Mouse (Mus musculus) fat pad, adult 2 months (tissue): ENCODE results near the gene Klhdc8b.
A peak's percentile ranks its signal among the peaks of the same experiment; 100 is the strongest.

Experiments
- DNase-seq: peaks from one replicate; pipeline ENCODE4 v3.0.0-alpha.2; 2011; ENCODE audit warnings: low read depth, low spot score; ENCODE audit errors: extremely low read depth

Klhdc8b gene

GRCm38 (mm10) chr9:108461181-108461631 lies at the start of gene Klhdc8b:
TSS of gene Klhdc8b (minus strand) at chr9:108461581.
- no peak for DNase-seq

- DNase-seq: no peak
These were observed 47.4 kb upstream of the Klhdc8b start for GRCm38 (mm10) chr9:108508776-108509175.

- peak; percentile 84 for DNase-seq
These were observed 46.4 kb upstream of the Klhdc8b start, which contains the start of gene Qars for GRCm38 (mm10) chr9:108507619-108508434. TSS of gene Qars (plus strand) at chr9:108507706.

DNA sequence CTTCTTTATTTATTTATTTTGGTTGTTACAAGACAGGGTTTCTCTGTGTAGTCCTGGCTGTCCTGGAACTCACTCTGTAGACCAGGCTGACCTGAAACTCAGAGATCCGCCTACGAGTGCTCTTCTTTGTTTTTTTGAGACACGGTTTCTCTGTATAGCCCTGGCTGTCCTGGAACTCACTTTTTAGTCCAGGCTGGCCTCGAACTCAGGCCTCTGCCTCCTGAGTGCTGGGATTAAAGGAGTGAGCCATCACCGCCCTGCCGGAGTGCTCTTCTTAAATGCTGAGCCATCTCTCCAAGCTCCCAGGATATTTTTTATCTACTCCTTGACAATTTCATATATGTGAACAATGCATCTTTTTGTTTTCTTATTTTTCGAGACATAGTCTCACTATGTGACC lies 45.5 kb upstream of the Klhdc8b start:
- no peak for DNase-seq

GRCm38 (mm10) chr9:108499943-108500342 lies 38.6 kb upstream of the Klhdc8b start:
- no peak for DNase-seq

- no peak for DNase-seq
These were observed 37.9 kb upstream of the Klhdc8b start for GRCm38 (mm10) chr9:108499231-108499630.

DNA sequence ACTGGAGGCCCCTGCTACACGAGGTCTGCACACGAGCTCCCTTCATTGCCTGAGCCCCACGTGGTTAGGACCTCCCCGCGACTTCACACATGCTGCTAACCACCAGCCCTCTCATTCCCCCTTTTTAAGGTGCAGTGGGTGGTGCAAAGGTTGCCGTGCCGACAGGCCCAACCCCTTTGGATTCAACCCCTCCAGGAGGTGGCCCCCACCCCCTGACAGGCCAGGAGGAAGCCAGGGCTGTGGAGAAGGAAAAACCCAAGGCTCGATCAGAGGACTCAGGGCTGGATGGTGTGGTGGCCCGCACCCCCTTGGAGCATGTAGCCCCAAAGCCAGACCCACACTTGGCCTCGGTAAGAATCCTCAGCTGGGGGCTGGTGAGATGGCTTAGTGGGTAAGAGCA lies 33.5 kb upstream of the Klhdc8b start:
- DNase-seq: no peak

DNA sequence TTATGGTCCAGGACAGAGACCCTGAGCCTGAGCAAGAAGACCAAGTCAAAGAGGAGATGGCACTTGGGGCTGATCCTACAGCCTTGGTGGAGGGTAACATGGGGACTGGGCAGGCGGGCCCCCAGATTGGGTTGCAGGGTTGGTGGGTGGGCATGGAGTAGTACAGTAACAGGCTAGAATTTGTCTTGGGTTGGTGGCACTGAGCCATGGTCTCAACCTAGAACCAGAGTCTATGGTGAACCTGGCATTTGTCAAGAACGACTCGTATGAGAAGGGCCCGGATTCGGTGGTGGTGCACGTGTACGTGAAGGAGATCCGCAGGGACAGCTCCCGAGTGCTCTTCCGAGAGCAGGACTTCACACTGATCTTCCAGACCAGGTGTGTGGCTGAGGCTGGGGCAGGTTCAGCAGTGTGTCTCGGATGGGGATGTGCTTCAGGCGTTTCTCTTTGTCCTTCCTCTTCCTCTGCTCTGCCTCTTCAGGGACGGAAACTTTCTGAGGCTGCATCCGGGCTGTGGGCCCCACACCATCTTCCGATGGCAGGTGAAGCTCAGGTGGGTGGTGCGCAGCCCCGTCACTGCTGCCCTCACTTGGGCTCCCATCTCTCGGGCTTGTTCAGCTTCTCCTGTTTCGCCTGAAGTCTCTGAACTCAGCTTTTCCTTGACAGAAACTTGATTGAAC lies 32.9 kb upstream of the Klhdc8b start:
- DNase-seq: no peak

DNA sequence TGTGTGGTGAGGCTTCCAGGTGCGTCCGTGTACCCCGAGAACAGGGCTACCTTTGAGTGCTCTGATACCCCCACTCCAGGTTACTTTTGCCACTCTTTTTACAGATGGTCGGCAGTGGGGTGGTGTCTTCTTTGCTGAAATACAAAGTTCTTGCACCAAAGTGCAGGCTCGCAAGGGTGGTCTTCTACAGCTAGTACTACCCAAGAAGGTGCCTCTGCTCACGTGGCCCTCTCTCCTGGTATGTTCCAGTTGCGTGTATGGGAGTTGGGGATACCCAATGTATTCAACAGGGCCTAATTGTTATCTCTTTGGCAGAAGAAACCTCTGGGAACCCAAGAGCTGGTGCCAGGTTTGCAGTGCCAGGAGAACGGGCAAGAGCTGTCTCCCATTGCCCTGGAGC lies 31.9 kb upstream of the Klhdc8b start:
- DNase-seq: no peak

DNA sequence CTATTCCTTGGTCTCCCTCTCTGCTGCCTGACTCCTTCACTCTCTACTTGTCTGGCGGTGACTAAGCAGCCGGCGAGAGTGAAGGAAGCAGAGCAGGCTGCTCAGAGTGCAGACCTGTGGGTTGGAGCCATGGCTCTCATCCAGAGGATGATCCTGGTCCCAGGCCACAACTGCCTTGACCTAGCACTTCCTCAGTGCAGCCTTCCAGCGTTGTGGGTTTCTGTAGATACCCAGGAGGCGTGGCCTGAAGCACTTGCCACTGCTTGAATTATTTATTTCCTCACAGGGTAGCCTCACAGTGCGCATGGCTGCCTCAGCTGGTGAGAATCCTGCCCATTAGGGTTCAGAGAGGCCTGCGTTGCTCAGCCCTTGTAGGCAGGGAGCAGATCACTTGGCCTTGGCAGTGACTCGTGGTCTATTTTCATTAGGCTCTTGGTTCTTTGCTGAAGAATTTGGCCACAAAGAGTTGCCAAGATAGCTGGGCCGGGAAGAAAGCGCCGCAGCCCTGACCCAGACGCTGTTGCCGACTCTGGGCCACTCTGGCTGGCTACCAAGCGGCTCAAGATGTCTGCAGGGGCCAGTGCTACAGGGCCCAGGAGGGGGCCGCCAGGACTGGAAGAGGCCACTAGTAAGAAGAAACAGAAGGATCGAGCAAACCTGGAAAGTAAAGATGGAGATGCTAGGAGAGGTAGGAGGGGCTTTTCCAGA lies 30.8 kb upstream of the Klhdc8b start:
- DNase-seq: no peak

DNA sequence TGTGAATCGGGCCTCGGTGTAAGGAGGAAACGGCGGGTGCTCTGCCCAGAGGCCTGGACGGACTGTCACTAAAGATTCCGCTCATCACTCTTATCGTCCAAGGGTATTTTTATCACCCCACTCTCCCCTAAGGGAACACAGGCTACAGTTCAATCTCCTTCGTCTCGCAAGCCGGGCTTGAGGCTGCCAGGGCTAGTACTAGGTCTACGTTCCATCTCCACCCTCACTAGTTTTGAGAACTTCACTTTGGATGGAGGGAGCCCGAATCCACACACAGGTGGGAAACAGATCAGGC lies 29.9 kb upstream of the Klhdc8b start:
- DNase-seq: no peak

- peak; percentile 64 for DNase-seq
These were observed 29.3 kb upstream of the Klhdc8b start, which contains the start of gene Usp19 for GRCm38 (mm10) chr9:108490559-108491285. TSS of gene Usp19 (plus strand) at chr9:108490602.

- DNase-seq: no peak
These were observed 28.5 kb upstream of the Klhdc8b start for GRCm38 (mm10) chr9:108489702-108490558.

DNA sequence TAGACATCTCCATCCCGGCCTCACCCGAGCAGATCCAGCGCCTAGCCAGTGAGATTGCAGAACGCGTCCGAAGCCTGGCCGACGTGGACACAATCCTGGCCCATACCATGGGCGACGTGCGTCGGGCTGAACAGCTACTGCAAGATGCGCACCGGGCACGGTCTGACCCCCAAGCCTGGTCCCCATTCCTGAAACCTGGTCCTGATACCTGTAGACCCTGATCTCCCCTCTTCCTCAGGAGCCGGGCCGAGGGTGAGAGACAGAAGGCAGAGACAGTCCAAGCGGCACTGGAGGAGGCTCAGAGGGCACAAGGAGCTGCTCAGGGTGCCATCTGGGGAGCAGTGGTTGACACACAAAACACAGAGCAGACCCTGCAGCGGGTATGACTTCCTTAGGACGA lies 27.8 kb upstream of the Klhdc8b start:
- DNase-seq: no peak

DNA sequence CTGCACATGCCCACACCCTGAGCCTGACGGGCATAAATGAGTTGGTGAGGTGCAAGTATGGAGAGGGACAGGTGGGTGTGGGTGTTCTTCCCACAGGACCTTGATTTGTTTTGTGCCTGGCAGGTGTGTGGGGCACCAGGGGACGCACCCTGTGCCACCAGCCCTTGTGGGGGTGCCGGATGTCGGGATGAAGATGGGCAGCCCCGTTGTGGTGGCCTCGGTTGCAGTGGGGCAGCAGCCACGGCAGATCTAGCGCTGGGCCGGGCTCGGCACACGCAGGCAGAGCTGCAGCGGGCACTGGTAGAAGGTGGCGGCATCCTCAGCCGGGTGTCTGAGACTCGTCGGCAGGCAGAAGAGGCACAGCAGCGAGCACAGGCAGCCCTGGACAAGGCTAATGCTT lies 27.0 kb upstream of the Klhdc8b start:
- DNase-seq: no peak

DNA sequence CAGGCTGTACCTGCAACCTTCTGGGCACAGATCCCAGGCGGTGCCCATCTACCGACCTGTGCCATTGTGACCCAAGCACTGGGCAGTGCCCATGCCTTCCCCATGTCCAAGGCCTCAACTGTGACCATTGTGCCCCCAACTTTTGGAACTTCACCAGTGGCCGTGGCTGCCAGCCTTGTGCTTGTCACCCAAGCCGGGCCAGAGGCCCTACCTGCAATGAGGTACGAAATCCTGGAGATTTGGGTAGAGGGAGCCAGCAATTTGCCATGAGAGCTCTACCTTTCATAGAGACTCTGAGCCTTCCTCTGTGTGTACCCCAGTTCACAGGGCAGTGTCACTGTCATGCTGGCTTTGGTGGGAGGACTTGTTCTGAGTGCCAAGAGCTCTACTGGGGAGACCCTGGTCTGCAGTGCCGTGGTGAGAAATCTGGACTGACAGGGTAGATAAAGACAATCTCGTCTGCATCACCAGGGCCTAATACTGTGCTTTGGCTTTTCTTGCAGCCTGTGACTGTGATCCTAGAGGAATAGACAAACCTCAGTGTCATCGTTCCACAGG lies 25.7 kb upstream of the Klhdc8b start:
- DNase-seq: no peak

DNA sequence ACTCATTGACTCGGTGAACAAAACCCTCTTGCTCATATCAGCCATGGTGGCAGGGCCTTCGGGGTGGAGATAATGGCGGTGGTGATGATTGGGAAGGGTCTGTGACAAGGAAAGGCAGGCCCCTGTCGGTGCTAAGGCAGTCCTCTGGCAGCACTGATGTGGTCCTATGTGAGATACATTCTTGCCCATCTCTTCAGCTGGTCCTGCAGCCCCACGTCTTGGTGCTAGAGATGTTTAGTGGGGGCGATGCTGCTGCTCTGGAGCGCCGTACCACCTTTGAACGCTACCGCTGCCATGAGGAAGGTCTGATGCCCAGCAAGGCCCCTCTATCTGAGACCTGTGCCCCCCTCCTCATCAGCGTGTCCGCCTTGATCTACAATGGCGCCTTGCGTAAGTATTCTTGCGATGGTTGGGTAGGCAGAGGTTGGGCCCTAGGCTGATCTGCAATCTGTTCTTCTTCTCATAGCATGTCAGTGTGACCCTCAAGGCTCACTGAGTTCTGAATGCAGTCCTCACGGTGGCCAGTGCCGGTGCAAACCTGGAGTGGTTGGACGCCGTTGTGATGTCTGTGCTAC lies 24.0 kb upstream of the Klhdc8b start:
- DNase-seq: no peak

DNA sequence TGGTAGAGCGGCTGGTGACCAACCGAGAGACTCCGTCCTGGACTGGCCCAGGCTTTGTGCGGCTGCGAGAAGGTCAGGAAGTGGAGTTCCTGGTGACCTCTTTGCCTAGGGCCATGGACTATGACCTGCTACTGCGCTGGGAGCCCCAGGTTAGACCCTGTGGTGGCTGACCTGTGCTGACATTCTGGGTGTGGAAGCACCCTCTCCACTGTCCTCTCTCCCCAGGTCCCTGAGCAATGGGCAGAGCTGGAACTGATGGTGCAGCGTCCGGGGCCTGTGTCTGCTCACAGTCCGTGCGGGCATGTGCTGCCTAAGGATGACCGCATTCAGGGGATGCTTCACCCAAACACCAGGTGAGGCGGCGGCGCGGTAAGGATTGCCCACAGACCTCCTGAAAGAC lies 22.6 kb upstream of the Klhdc8b start:
- no peak for DNase-seq

GRCm38 (mm10) chr9:108483051-108483790 lies 21.8 kb upstream of the Klhdc8b start:
- no peak for DNase-seq
